Mouse (Mus musculus): ENCODE results near the gene Ddx59. TPM values are rescaled to one million over a fixed set of nuclear protein-coding genes. Genes with fewer than 3 reads are reported as not detected.

Gene Ddx59
- total and polyA plus RNA-seq, 2 experiments from 2014 or later, result 8.3 to 10.3 TPM

- H3K27ac ChIP-seq (ENCODE audit: low read depth), result no peak overlapping the region
- H3K27me3 ChIP-seq (ENCODE audit: control insufficient read depth, insufficient read depth, low read length), result no peaks in the 10 kb centered on the region
- no peak overlapping the region for H3K9ac ChIP-seq (replicated peaks; ENCODE audit: low read depth, low read length)
- H3K9me3 ChIP-seq (replicated peaks; ENCODE audit: control insufficient read depth, low read length), result no peaks in the 10 kb centered on the region
- H3K4me1 ChIP-seq (ENCODE audit: control insufficient read depth, insufficient read depth), result no peaks in the 10 kb centered on the region
- no peak overlapping the region for H3K4me2 ChIP-seq (ENCODE audit: low read depth, low read length)
- H3K36me3 ChIP-seq (replicated peaks; ENCODE audit: control insufficient read depth, insufficient read depth, low read length), result no peaks in the 10 kb centered on the region
- no peak for TF ChIP-seq CTCF (IDR thresholded peaks at IDR 0.05; ENCODE audit: low read depth)
- no peak for TF ChIP-seq EP300 (IDR thresholded peaks at IDR 0.05; ENCODE audit: low read depth)
- ATAC-seq (ENCODE audit: insufficient read depth, low read depth), result no peak
- WGBS, result 79% methylated on average over 4 of the region's 4 CpGs
- DNase-seq (ENCODE audit: low spot score), result no peak
- no peak overlapping the region for H3K4me3 ChIP-seq (ENCODE audit: low read depth, low read length)
These were observed 42.3 kb downstream of the Ddx59 start for GRCm38 (mm10) chr1:136457403-136457802.

DNA sequence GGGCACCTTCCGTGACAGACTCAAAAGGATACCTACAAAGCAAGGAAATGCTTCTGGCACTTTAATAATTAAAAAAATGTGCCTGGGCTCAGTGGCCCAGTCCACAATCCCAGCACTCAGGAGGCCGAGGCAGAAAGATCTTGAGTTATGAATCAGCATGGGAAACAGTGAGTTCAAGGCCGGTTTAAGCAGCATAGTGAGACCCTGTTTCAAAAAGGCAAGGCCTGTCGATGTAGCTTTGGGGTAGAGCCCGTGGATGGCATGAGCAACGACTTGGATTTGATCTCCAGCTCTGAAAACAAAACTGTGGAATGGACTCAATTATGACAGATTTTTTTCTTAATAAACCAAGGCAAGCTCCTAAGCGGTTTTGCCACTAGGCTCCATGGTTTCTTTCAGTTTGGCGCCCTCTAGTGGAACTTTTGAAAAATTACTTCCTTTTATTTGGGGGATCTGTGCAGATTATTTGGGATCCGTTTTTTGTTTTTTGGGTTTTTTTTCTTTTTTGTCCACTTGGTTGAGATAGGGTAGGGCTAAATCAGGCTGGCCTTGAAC, 43.7 kb downstream of the Ddx59 start:
- TF ChIP-seq EP300 (IDR thresholded peaks at IDR 0.05; ENCODE audit: low read depth), result no peak
- peak; percentile 65 for TF ChIP-seq CTCF (IDR thresholded peaks at IDR 0.05; ENCODE audit: low read depth)
- H3K9me3 ChIP-seq (replicated peaks; ENCODE audit: control insufficient read depth, low read length), result no peaks in the 10 kb centered on the region

DNA sequence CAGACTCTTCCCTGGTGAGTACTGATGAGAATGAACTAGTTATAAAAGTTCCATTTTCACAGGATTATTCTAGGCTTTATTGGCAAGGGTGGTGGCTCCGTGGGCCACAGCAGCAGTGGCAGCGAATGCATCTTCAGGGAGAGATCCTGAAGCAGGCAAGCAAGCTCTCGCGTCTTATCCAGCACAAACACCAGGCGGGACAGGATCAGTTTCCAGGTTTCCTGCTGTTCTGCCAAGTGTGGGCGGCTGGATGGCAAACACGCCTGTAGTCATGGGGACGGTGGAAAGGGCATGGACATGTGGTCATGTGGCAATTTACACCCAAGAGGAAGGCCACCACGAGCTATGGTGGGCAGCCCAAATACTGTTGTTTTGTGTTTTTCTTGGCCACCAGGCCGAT, 47.4 kb downstream of the Ddx59 start:
- TF ChIP-seq CTCF (IDR thresholded peaks at IDR 0.05; ENCODE audit: low read depth) (no peak), EP300 (IDR thresholded peaks at IDR 0.05; ENCODE audit: low read depth) (no peak)
- DNase-seq (ENCODE audit: low spot score), result no peak
- no peak overlapping the region for H3K9ac ChIP-seq (replicated peaks; ENCODE audit: low read depth, low read length)
- no peaks in the 10 kb centered on the region for H3K9me3 ChIP-seq (replicated peaks; ENCODE audit: control insufficient read depth, low read length)
- no peak overlapping the region for H3K4me3 ChIP-seq (ENCODE audit: low read depth, low read length)
- H3K4me1 ChIP-seq (ENCODE audit: control insufficient read depth, insufficient read depth), result peaks cover 6% of the 10 kb centered on the region
- H3K27me3 ChIP-seq (ENCODE audit: control insufficient read depth, insufficient read depth, low read length), result no peaks in the 10 kb centered on the region
- H3K4me2 ChIP-seq (ENCODE audit: low read depth, low read length), result no peak overlapping the region
- WGBS, result 37% methylated on average over 10 of the region's 10 CpGs
- ATAC-seq (ENCODE audit: insufficient read depth, low read depth), result no peak
- no peak overlapping the region for H3K27ac ChIP-seq (ENCODE audit: low read depth)
- H3K36me3 ChIP-seq (replicated peaks; ENCODE audit: control insufficient read depth, insufficient read depth, low read length), result no peaks in the 10 kb centered on the region

More for the DNA sequence above, 43.7 kb downstream of the Ddx59 start:
- Histone ChIP-seq H3K4me3 (ENCODE audit: low read depth, low read length) (no peak overlapping the region), H3K9ac (replicated peaks; ENCODE audit: low read depth, low read length) (no peak overlapping the region), H3K4me1 (ENCODE audit: control insufficient read depth, insufficient read depth) (no peaks in the 10 kb centered on the region), H3K36me3 (replicated peaks; ENCODE audit: control insufficient read depth, insufficient read depth, low read length) (no peaks in the 10 kb centered on the region), H3K4me2 (ENCODE audit: low read depth, low read length) (no peak overlapping the region), H3K27ac (ENCODE audit: low read depth) (no peak overlapping the region), H3K27me3 (ENCODE audit: control insufficient read depth, insufficient read depth, low read length) (no peaks in the 10 kb centered on the region)
- WGBS, result 27% methylated on average over 9 of the region's 9 CpGs
- ATAC-seq (ENCODE audit: insufficient read depth, low read depth) (no peak), DNase-seq (ENCODE audit: low spot score) (peak; percentile 69)

DNA sequence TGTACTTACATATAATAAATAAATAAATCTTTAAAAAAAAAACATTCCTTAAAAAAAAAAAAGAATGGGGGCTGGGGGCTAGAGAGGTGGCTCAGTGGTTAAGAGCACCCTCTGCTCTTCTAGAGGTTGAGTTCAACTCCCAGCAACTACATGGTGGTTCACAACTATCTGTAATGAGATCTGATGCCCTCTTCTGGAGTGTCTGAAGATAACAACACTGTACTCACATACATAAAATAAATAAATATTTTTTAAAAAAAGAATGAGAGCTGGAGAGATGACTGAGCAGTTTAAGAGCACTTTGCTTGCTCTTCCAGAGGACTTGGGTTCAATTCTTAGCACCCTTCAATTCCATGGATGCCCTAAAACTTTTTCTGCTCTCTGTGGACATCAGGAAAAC, 50.1 kb downstream of the Ddx59 start:
- Histone ChIP-seq H3K27me3 (ENCODE audit: control insufficient read depth, insufficient read depth, low read length) (no peaks in the 10 kb centered on the region), H3K27ac (ENCODE audit: low read depth) (no peak overlapping the region), H3K9me3 (replicated peaks; ENCODE audit: control insufficient read depth, low read length) (no peaks in the 10 kb centered on the region), H3K9ac (replicated peaks; ENCODE audit: low read depth, low read length) (no peak overlapping the region), H3K4me1 (ENCODE audit: control insufficient read depth, insufficient read depth) (peaks cover 7% of the 10 kb centered on the region), H3K4me3 (ENCODE audit: low read depth, low read length) (no peak overlapping the region), H3K4me2 (ENCODE audit: low read depth, low read length) (no peak overlapping the region), H3K36me3 (replicated peaks; ENCODE audit: control insufficient read depth, insufficient read depth, low read length) (peaks cover 11% of the 10 kb centered on the region)
- no peak for ATAC-seq (ENCODE audit: insufficient read depth, low read depth)
- TF ChIP-seq CTCF (IDR thresholded peaks at IDR 0.05; ENCODE audit: low read depth) (no peak), EP300 (IDR thresholded peaks at IDR 0.05; ENCODE audit: low read depth) (no peak)
- no peak for DNase-seq (ENCODE audit: low spot score)

DNA sequence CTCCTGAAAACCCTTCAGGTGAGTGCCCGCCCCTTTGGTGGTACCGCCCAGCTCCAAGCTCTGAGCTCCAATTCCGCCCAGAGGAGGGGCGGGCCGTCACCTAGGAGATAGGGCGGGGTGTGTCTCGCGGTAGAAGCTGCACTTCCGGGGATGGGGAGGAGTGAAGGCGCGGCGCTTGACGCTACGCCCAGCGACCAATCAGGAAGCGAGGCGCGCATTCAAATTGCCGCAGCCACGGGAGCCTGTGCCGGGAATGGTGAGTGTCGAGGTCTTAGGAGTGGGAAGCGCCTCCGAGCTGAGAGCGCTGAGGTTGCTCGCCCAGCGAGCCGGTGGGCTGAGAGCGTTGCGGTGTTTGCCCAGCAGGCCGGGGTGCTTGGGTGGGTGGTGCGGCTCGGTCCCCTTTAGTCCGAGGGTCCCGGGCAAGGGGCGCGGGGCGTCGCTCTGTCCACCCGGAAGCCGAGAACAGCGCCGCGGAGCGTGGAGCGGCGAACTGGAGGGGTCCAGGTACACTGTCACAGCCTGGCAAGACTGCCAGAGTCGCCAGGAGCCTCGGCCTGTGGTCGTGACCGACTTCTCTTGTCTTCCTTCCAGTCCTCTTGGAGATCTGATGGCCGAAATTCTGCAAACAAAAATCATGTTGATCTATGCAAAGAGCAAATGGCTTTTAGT, 51.2 kb downstream of the Ddx59 start, which contains the start of gene Kif14:
Kif14 (plus strand) TSS at position 201 of the 669 bp plus-strand sequence.
- Histone ChIP-seq H3K4me3 (ENCODE audit: low read depth, low read length) (peak within 1 kb of the TSS; percentile 67), H3K27ac (ENCODE audit: low read depth) (no peak within 1 kb of the TSS), H3K9ac (replicated peaks; ENCODE audit: low read depth, low read length) (peak within 1 kb of the TSS; percentile 22; the same call in 1 of the 2 replicates), H3K36me3 (replicated peaks; ENCODE audit: control insufficient read depth, insufficient read depth, low read length) (peaks cover 15% of the 10 kb centered on the region), H3K4me1 (ENCODE audit: control insufficient read depth, insufficient read depth) (peaks cover 7% of the 10 kb centered on the region), H3K4me2 (ENCODE audit: low read depth, low read length) (peak within 1 kb of the TSS; percentile 98), H3K9me3 (replicated peaks; ENCODE audit: control insufficient read depth, low read length) (no peaks in the 10 kb centered on the region), H3K27me3 (ENCODE audit: control insufficient read depth, insufficient read depth, low read length) (no peaks in the 10 kb centered on the region)
- TF ChIP-seq CTCF (IDR thresholded peaks at IDR 0.05; ENCODE audit: low read depth) (no peak; the same call in 1 of the 2 replicates), EP300 (IDR thresholded peaks at IDR 0.05; ENCODE audit: low read depth) (no peak; the same call in 1 of the 2 replicates)
- WGBS, result under 1% methylated on average over 52 of the region's 52 CpGs
- ATAC-seq (ENCODE audit: insufficient read depth, low read depth), result peak; percentile 99
- peak; percentile 97 for DNase-seq (ENCODE audit: low spot score)
